Mouse (Mus musculus): ENCODE measurements around the gene Copz2. TPM values are rescaled to one million over a fixed set of nuclear protein-coding genes. Genes with fewer than 3 reads are reported as not detected.
A peak's percentile ranks its signal among the peaks of the same experiment; 100 is the strongest.

Copz2 gene
- polyA plus RNA-seq, 1 experiment from 2014 or later = 20.0 TPM

- peaks cover 81% of the 10 kb centered on the region for H3K36me3 ChIP-seq
- no peak overlapping the region for H3K4me2 ChIP-seq
- H3K27ac ChIP-seq = no peak overlapping the region
- peaks cover 15% of the 10 kb centered on the region for H3K4me1 ChIP-seq (replicated peaks)
- H3K9ac ChIP-seq = no peak overlapping the region
- no peaks in the 10 kb centered on the region for H3K9me3 ChIP-seq (replicated peaks)
- WGBS (ENCODE audit: insufficient replicate concordance) = 83% methylated on average over 8 of the region's 8 CpGs
- no peaks in the 10 kb centered on the region for H3K27me3 ChIP-seq
- DNase-seq (no peak), ATAC-seq (ENCODE audit: low read depth) (no peak)
- H3K4me3 ChIP-seq (replicated peaks) = no peak overlapping the region
Observed at GRCm38 (mm10) chr11:96818128-96818710, 31.5 kb upstream of the Copz2 start.

GRCm38 (mm10) chr11:96821956-96822355, 27.7 kb upstream of the Copz2 start:
- H3K4me2 ChIP-seq = no peak overlapping the region
- no peaks in the 10 kb centered on the region for H3K27me3 ChIP-seq
- ATAC-seq (ENCODE audit: low read depth) (no peak), DNase-seq (no peak)
- H3K9me3 ChIP-seq (replicated peaks) = no peaks in the 10 kb centered on the region
- no peak overlapping the region for H3K27ac ChIP-seq
- H3K9ac ChIP-seq = no peak overlapping the region
- WGBS (ENCODE audit: insufficient replicate concordance) = 84% methylated on average over 10 of the region's 10 CpGs
- H3K36me3 ChIP-seq = peaks cover 80% of the 10 kb centered on the region
- H3K4me3 ChIP-seq (replicated peaks) = no peak overlapping the region
- peaks cover 53% of the 10 kb centered on the region for H3K4me1 ChIP-seq (replicated peaks)

- H3K27me3 ChIP-seq = no peaks in the 10 kb centered on the region
- no peak for DNase-seq
Observed at GRCm38 (mm10) chr11:96822675-96823470, 26.8 kb upstream of the Copz2 start.

GRCm38 (mm10) chr11:96823471-96823837, 26.2 kb upstream of the Copz2 start:
- H3K36me3 ChIP-seq = peaks cover 79% of the 10 kb centered on the region
- peak overlapping the region; percentile 64 for H3K27ac ChIP-seq
- 30% methylated on average over 13 of the region's 13 CpGs for WGBS (ENCODE audit: insufficient replicate concordance)
- peaks cover 68% of the 10 kb centered on the region for H3K4me1 ChIP-seq (replicated peaks)
- DNase-seq (no peak), ATAC-seq (ENCODE audit: low read depth) (peak; percentile 4)
- peak overlapping the region; percentile 56 for H3K4me3 ChIP-seq (replicated peaks)
- peak overlapping the region; percentile 63 for H3K9ac ChIP-seq
- H3K9me3 ChIP-seq (replicated peaks) = no peaks in the 10 kb centered on the region
- no peaks in the 10 kb centered on the region for H3K27me3 ChIP-seq
- H3K4me2 ChIP-seq = peak overlapping the region; percentile 79

More at GRCm38 (mm10) chr11:96822675-96823470, 26.8 kb upstream of the Copz2 start:
- peak overlapping the region; percentile 79 for H3K4me2 ChIP-seq
- H3K27ac ChIP-seq = peak overlapping the region; percentile 64
- peaks cover 80% of the 10 kb centered on the region for H3K36me3 ChIP-seq
- peak; percentile 15; the same call in 1 of the 2 replicates for ATAC-seq (ENCODE audit: low read depth)
- WGBS (ENCODE audit: insufficient replicate concordance) = 57% methylated on average over 4 of the region's 4 CpGs
- H3K4me3 ChIP-seq (replicated peaks) = peak overlapping the region; percentile 56; the same call in 1 of the 2 replicates
- H3K4me1 ChIP-seq (replicated peaks) = peaks cover 62% of the 10 kb centered on the region
- H3K9ac ChIP-seq = peak overlapping the region; percentile 63
- no peaks in the 10 kb centered on the region for H3K9me3 ChIP-seq (replicated peaks)

- peak overlapping the region; percentile 63 for H3K9ac ChIP-seq
- H3K4me1 ChIP-seq (replicated peaks) = peaks cover 74% of the 10 kb centered on the region
- peak overlapping the region; percentile 64 for H3K27ac ChIP-seq
- H3K4me3 ChIP-seq (replicated peaks) = peak overlapping the region; percentile 56
- peak; percentile 87 for ATAC-seq (ENCODE audit: low read depth)
- H3K27me3 ChIP-seq = no peaks in the 10 kb centered on the region
- peak; percentile 73 for DNase-seq
- H3K9me3 ChIP-seq (replicated peaks) = no peaks in the 10 kb centered on the region
- H3K4me2 ChIP-seq = peak overlapping the region; percentile 79
- WGBS (ENCODE audit: insufficient replicate concordance) = 6% methylated on average over 25 of the region's 26 CpGs
- peaks cover 72% of the 10 kb centered on the region for H3K36me3 ChIP-seq
Observed at GRCm38 (mm10) chr11:96823880-96824782, 25.5 kb upstream of the Copz2 start.

- Histone ChIP-seq H3K4me3 (replicated peaks) (peak overlapping the region; percentile 56; the same call in 1 of the 2 replicates), H3K4me1 (replicated peaks) (peaks cover 74% of the 10 kb centered on the region), H3K9ac (peak overlapping the region; percentile 63; the same call in 1 of the 2 replicates), H3K27me3 (no peaks in the 10 kb centered on the region), H3K36me3 (peaks cover 64% of the 10 kb centered on the region), H3K9me3 (replicated peaks) (no peaks in the 10 kb centered on the region), H3K27ac (peak overlapping the region; percentile 50), H3K4me2 (peak overlapping the region; percentile 79)
- DNase-seq = no peak
- 58% methylated on average over 7 of the region's 7 CpGs for WGBS (ENCODE audit: insufficient replicate concordance)
- ATAC-seq (ENCODE audit: low read depth) = no peak
Observed at GRCm38 (mm10) chr11:96824783-96825495, 24.7 kb upstream of the Copz2 start.

- no peak for DNase-seq
- Histone ChIP-seq H3K9ac (0 out of 2 replicates have a peak overlapping the region, but pooled peaks have one; percentile 18), H3K4me3 (replicated peaks) (no peak overlapping the region), H3K27ac (peak overlapping the region; percentile 32; the same call in 1 of the 2 replicates), H3K9me3 (replicated peaks) (no peaks in the 10 kb centered on the region), H3K36me3 (peaks cover 49% of the 10 kb centered on the region), H3K4me1 (replicated peaks) (peaks cover 84% of the 10 kb centered on the region), H3K4me2 (peak overlapping the region; percentile 79; the same call in 1 of the 2 replicates), H3K27me3 (no peaks in the 10 kb centered on the region)
- 74% methylated on average over 2 of the region's 2 CpGs for WGBS (ENCODE audit: insufficient replicate concordance)
- no peak for ATAC-seq (ENCODE audit: low read depth)
Observed at GRCm38 (mm10) chr11:96826481-96826880, 23.2 kb upstream of the Copz2 start.

- DNase-seq = no peak
- no peak for ATAC-seq (ENCODE audit: low read depth)
- peak overlapping the region; percentile 19; the same call in 1 of the 2 replicates for H3K27ac ChIP-seq
- H3K4me3 ChIP-seq (replicated peaks) = 0 out of 2 replicates have a peak overlapping the region, but pooled peaks have one; percentile 5
- H3K4me1 ChIP-seq (replicated peaks) = peaks cover 81% of the 10 kb centered on the region
- H3K27me3 ChIP-seq = no peaks in the 10 kb centered on the region
- 88% methylated on average over 12 of the region's 12 CpGs for WGBS (ENCODE audit: insufficient replicate concordance)
- H3K36me3 ChIP-seq = peaks cover 42% of the 10 kb centered on the region
- H3K9ac ChIP-seq = peak overlapping the region; percentile 49
- no peaks in the 10 kb centered on the region for H3K9me3 ChIP-seq (replicated peaks)
- peak overlapping the region; percentile 91 for H3K4me2 ChIP-seq
Observed at GRCm38 (mm10) chr11:96827062-96827581, 22.5 kb upstream of the Copz2 start.

GRCm38 (mm10) chr11:96827917-96828316, 21.8 kb upstream of the Copz2 start:
- Histone ChIP-seq H3K27ac (no peak overlapping the region; the same call in 1 of the 2 replicates), H3K9me3 (replicated peaks) (no peaks in the 10 kb centered on the region), H3K27me3 (no peaks in the 10 kb centered on the region), H3K36me3 (peaks cover 34% of the 10 kb centered on the region), H3K4me3 (replicated peaks) (peak overlapping the region; percentile 78), H3K4me1 (replicated peaks) (peaks cover 73% of the 10 kb centered on the region), H3K4me2 (peak overlapping the region; percentile 91), H3K9ac (peak overlapping the region; percentile 49; the same call in 1 of the 2 replicates)
- 78% methylated on average over 9 of the region's 9 CpGs for WGBS (ENCODE audit: insufficient replicate concordance)
- ATAC-seq (ENCODE audit: low read depth) (no peak), DNase-seq (no peak)

- WGBS (ENCODE audit: insufficient replicate concordance) = 12% methylated on average over 10 of the region's 10 CpGs
- H3K36me3 ChIP-seq = peaks cover 32% of the 10 kb centered on the region
- H3K27me3 ChIP-seq = no peaks in the 10 kb centered on the region
- H3K4me1 ChIP-seq (replicated peaks) = peaks cover 64% of the 10 kb centered on the region
- no peaks in the 10 kb centered on the region for H3K9me3 ChIP-seq (replicated peaks)
- no peak for ATAC-seq (ENCODE audit: low read depth)
- peak overlapping the region; percentile 78 for H3K4me3 ChIP-seq (replicated peaks)
- H3K9ac ChIP-seq = peak overlapping the region; percentile 86
- no peak for DNase-seq
- H3K4me2 ChIP-seq = peak overlapping the region; percentile 91
- H3K27ac ChIP-seq = peak overlapping the region; percentile 96
Observed at GRCm38 (mm10) chr11:96828881-96829280, 20.8 kb upstream of the Copz2 start.
